ENCODE assay signal across 19 mouse cellular contexts in the genomic region with DNA sequence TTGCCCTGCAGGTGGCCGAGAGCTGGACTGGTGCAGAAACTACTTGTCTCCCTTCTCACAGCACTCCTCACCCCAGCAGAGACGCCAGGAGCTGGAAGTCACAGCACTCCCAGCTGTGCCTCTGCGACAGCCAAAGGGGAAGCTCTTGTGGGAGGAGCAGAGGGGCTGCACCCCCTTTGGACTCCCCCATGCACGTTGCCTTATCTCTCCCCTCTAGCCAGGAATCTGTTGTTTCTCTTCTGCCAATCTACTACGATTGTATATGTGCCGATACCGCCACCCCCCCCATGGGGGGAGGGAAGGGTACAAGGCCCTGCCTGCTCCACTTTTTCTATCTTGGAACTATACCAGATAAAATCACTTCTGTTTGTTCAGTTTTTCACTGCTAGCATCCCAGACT.
"Had no signal": no experiment of that assay in that cellular context is flagged by ENCODE, and none has a peak within 500 bp of the region (broad histone marks: within the 10 kb centered on the region; RNA-seq: fewer than 3 reads in every experiment).

No protein-coding gene starts in this region.

- H3K27me3 ChIP-seq: liver, embryonic 15.5 days; lung, embryonic 15.5 days; megakaryocyte, embryonic 14.5 days; midbrain, embryonic 12.5 days; neural tube, embryonic 12.5 days; stomach, embryonic 15.5 days had no signal

- H3K27ac ChIP-seq: liver, embryonic 15.5 days; lung, embryonic 15.5 days; macrophage; midbrain, embryonic 12.5 days; neural tube, embryonic 12.5 days; stomach, embryonic 15.5 days; stomach, postnatal 0 days had no signal

- H3K4me3 ChIP-seq: liver, embryonic 15.5 days; lung, embryonic 15.5 days; megakaryocyte, embryonic 14.5 days; midbrain, embryonic 12.5 days; neural tube, embryonic 12.5 days; stomach, embryonic 15.5 days had no signal

- H3K9me3 ChIP-seq: liver, embryonic 15.5 days; lung, embryonic 15.5 days; megakaryocyte, embryonic 14.5 days; midbrain, embryonic 12.5 days; neural tube, embryonic 12.5 days; stomach, embryonic 15.5 days had no signal

- H3K4me1 ChIP-seq: midbrain, embryonic 12.5 days; neural tube, embryonic 12.5 days; stomach, embryonic 15.5 days had no signal

- H3K9ac ChIP-seq: liver, embryonic 15.5 days; liver, postnatal 0 days; lung, embryonic 15.5 days; midbrain, embryonic 12.5 days; neural tube, embryonic 12.5 days; stomach, embryonic 15.5 days had no signal

- ATAC-seq: liver, postnatal 0 days; lung, postnatal 0 days had no signal

- H3K4me2 ChIP-seq: liver, embryonic 15.5 days; lung, embryonic 15.5 days; midbrain, embryonic 12.5 days; neural tube, embryonic 12.5 days; stomach, embryonic 15.5 days had no signal

- DNase-seq: liver, postnatal 0 days; lung, adult 2 months; lung, postnatal 14 days; lung, postnatal 36 days; midbrain, embryonic 14.5 days; right cerebral cortex, adult 18-20 months; right cerebral cortex, postnatal 14 days; thymus, adult 2 months; thymus, postnatal 25 days; thymus, postnatal 4 days had no signal
